Mouse (Mus musculus) E14TG2a.4 (cell line): Measurements from ENCODE around the gene Tmem190.

Experiments used
- CTCF ChIP-seq: conservative IDR thresholded peaks from 2 replicates; pipeline ENCODE4 v1.5.1; 2014; ENCODE audit warnings: low read length
- NANOG ChIP-seq: IDR thresholded peaks from 2 replicates; pipeline ENCODE4 v1.6.1; 2014; ENCODE audit warnings: borderline replicate concordance, low read length, mixed read lengths
- POU5F1 ChIP-seq: IDR thresholded peaks from 2 replicates; pipeline ENCODE4 v1.6.1; 2014; ENCODE audit warnings: low read length, borderline replicate concordance

- TF ChIP-seq CTCF = no peak
- TF ChIP-seq NANOG = no peak
- TF ChIP-seq POU5F1 = no peak
Observed at GRCm38 (mm10) chr7:4777851-4778637, 4.7 kb upstream of the Tmem190 start.
